Mouse (Mus musculus): ENCODE data around the gene Sertad4. TPM values are rescaled to one million over a fixed set of nuclear protein-coding genes. Genes with fewer than 3 reads are reported as not detected.

Gene Sertad4
- polyA plus RNA-seq (2015; fragmentation: Nextera tagmentation; extraction: Ambion mirVana) = 0.93 and 1.2 TPM in 2 replicates

DNA sequence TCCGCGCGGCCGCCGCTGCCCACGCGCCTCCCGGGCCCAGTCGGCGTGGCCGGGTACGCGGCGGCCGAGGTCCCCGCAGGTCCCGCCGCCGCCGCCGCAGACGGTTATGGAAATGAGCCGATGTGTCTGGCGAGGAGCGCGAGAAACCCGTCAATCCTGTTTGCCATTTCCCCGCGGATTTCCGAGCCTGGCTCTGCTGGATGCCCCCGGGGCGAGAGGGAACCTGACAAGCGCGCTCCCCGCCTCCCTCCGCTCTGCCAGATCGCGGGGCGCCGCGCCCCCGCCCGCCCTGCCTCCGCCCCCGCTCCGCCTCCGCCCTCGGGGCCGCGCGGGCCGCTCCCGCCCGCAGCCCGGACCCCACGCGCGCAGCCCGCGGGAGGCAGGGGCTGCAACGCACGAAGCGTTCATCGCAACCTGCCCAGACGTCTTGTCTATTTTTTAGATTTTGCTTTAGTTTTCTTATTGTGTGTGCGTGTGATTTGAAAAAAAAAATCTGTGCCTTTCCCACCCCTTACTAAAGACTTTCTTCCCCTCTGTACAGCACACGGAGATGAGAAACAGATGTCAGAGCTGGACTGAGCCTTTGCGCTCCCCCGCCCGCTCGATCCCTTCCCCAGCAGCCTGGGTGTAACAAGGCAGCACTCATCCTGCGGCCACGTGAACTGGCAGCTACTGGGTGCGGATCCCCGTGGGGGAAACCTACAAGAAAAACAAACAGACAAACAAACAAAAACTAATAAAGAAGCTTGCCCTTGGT, at the start of gene Sertad4:
TSS of gene Sertad4 (minus strand) at position 283 of the 757 bp plus-strand sequence.
- H3K36me3 ChIP-seq = no peaks in the 10 kb centered on the region
- peaks cover 89% of the 10 kb centered on the region for H3K27me3 ChIP-seq
- peak within 1 kb of the TSS; percentile 60 for H3K4me3 ChIP-seq (replicated peaks)
- no peaks in the 10 kb centered on the region for H3K9me3 ChIP-seq (replicated peaks)
- no peak for ATAC-seq (ENCODE audit: low read depth)
- no peak for DNase-seq
- WGBS (ENCODE audit: insufficient replicate concordance) = under 1% methylated on average over 64 of the region's 75 CpGs
- H3K4me2 ChIP-seq = peak within 1 kb of the TSS; percentile 67
- H3K4me1 ChIP-seq (replicated peaks) = no peaks in the 10 kb centered on the region; the same call in 1 of the 2 replicates
- peak within 1 kb of the TSS; percentile 45; the same call in 1 of the 2 replicates for H3K9ac ChIP-seq
- H3K27ac ChIP-seq = no peak within 1 kb of the TSS

DNA sequence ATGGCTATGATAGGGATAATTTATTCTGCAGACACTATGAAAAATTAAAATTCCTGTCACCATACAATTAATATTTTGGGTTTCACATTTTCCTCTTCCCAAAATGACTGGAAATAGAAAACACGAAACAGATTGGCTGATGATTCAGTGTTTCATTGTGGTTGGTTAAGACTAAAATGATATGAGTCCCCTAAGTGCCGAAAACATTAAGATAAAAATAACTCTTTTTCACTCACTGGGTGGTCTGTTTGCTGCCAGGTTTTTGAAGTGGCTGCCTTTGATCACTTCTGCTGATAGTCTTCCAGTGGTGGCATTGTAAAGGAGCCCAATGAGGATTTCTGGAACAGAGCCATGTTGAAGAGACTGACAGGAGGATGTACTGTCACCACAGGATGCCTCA, 46.0 kb upstream of the Sertad4 start:
- peaks cover 20% of the 10 kb centered on the region for H3K36me3 ChIP-seq
- H3K4me1 ChIP-seq (replicated peaks) = 0 out of 2 replicates have a peak, but pooled peaks cover 4% of the 10 kb centered on the region
- DNase-seq (no peak), ATAC-seq (ENCODE audit: low read depth) (no peak)
- H3K9ac ChIP-seq = no peak overlapping the region
- H3K27me3 ChIP-seq = no peaks in the 10 kb centered on the region
- no peak overlapping the region for H3K4me2 ChIP-seq
- H3K4me3 ChIP-seq (replicated peaks) = no peak overlapping the region
- H3K9me3 ChIP-seq (replicated peaks) = no peaks in the 10 kb centered on the region
- no peak overlapping the region for H3K27ac ChIP-seq
- WGBS (ENCODE audit: insufficient replicate concordance) = 66% methylated on average over 2 of the region's 2 CpGs

DNA sequence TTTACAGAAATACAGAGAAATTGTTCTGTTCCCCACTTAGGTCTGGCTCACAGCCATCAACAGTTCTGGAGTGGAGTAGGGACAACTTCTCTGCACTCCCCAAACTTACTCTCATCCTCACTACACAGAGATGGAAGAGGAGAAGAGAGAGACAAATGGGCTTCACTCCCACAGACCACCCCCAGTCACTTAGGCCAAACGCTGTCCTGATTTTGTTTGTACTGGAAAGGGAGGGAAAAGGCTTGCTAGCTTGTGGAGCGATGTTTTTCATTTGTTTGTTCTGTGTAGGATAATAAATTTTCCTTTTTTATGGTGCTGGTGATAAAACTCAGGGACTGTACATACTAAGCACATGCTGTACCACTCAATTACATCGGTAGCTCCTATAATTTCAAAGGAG, 45.4 kb upstream of the Sertad4 start:
- H3K4me1 ChIP-seq (replicated peaks) = 0 out of 2 replicates have a peak, but pooled peaks cover 4% of the 10 kb centered on the region
- ATAC-seq (ENCODE audit: low read depth) (no peak), DNase-seq (no peak)
- H3K27me3 ChIP-seq = no peaks in the 10 kb centered on the region
- no peak overlapping the region for H3K9ac ChIP-seq
- no peaks in the 10 kb centered on the region for H3K9me3 ChIP-seq (replicated peaks)
- H3K4me3 ChIP-seq (replicated peaks) = no peak overlapping the region
- 80% methylated on average over 3 of the region's 3 CpGs for WGBS (ENCODE audit: insufficient replicate concordance)
- H3K4me2 ChIP-seq = no peak overlapping the region
- H3K27ac ChIP-seq = no peak overlapping the region
- peaks cover 23% of the 10 kb centered on the region for H3K36me3 ChIP-seq

DNA sequence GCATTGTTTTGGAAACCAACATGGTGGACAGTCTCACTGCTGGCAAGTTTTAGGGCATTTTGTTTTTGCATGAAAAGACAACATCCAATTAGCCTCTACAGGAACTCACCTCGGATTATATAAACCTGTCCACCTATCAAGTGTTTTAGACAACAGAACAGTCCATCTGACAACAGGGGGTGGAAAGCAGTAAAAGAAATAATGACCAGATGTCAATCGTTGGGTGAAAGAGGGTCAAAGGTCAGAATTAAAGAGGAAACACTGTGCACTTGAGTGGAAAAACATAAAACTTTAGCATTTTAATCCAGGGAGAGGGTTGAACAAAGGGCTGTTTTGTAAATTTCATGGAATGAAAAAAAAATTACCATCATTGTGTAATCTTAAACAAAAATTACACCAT, 43.2 kb upstream of the Sertad4 start:
- H3K4me3 ChIP-seq (replicated peaks) = no peak overlapping the region
- 0 out of 2 replicates have a peak, but pooled peaks cover 4% of the 10 kb centered on the region for H3K4me1 ChIP-seq (replicated peaks)
- H3K36me3 ChIP-seq = peaks cover 23% of the 10 kb centered on the region
- DNase-seq = no peak
- no peak overlapping the region for H3K27ac ChIP-seq
- no peaks in the 10 kb centered on the region for H3K27me3 ChIP-seq
- H3K9me3 ChIP-seq (replicated peaks) = no peaks in the 10 kb centered on the region
- no peak overlapping the region for H3K4me2 ChIP-seq
- ATAC-seq (ENCODE audit: low read depth) = no peak
- H3K9ac ChIP-seq = no peak overlapping the region
- 67% methylated on average over 2 of the region's 2 CpGs for WGBS (ENCODE audit: insufficient replicate concordance)

DNA sequence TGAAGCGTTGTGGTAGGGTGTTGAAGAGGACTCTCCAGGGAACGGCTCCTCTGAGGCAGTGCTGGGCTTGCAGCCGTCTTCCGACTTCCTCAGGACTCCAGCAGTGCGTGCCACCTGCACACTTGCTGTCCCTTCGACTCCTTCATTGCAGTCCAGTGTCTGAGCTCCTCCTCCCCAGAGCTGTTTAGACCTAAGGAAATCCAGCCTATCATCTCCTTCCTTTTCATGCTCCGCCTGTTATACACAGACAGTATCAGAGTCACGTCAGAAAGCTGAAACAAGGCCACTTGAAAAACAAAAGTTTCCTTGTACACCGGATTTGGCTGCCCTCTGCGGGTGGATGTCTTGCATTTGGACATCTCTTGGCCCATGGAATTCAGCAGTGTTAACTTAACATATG, 41.7 kb upstream of the Sertad4 start:
- no peak overlapping the region for H3K9ac ChIP-seq
- ATAC-seq (ENCODE audit: low read depth) (no peak), DNase-seq (no peak)
- 77% methylated on average over 10 of the region's 10 CpGs for WGBS (ENCODE audit: insufficient replicate concordance)
- no peaks in the 10 kb centered on the region for H3K9me3 ChIP-seq (replicated peaks)
- H3K27me3 ChIP-seq = no peaks in the 10 kb centered on the region
- H3K4me1 ChIP-seq (replicated peaks) = 0 out of 2 replicates have a peak, but pooled peaks cover 4% of the 10 kb centered on the region
- no peak overlapping the region for H3K27ac ChIP-seq
- no peak overlapping the region for H3K4me2 ChIP-seq
- peaks cover 23% of the 10 kb centered on the region for H3K36me3 ChIP-seq
- H3K4me3 ChIP-seq (replicated peaks) = no peak overlapping the region

DNA sequence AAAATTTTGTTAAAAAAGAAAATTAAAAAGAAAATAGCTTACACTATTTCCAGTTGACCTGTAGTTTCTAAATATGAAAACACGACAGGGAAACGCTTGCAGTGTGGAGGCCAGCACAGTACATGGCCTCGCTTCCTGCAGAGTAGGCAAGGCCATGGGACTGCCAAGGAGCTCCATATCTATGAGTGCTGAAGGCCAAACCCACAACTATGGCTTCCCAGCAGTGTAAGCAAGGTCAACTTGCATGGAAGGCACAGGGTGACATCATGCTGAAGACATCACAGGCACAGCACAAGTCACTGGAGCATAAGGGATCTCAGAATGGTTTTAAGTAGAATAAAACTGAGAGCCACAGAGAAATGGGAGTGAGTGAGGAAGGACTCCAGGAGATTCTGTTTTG, 40.5 kb upstream of the Sertad4 start:
- ATAC-seq (ENCODE audit: low read depth) = 0 out of 2 replicates have a peak, but pooled peaks have one; percentile 23
- H3K27me3 ChIP-seq = no peaks in the 10 kb centered on the region

DNA sequence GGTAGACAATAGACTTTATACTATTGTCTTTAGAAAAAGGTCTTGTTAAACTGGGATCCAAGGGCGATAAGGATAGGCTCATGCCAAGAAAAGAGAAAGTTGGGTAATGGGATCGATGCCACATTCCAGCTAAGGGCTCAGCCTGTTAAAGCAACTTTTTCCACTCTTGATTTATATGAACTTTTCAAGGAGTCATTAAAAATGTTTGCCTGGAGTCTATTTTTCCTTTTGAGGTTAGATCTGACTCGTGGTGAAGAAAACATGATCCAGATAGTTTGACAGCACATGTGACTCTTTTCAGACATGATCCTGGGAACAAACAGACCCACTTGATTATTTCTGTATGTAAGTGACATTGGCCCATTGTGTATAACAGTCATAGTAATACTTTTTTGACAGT, 35.2 kb upstream of the Sertad4 start:
- no peaks in the 10 kb centered on the region for H3K27me3 ChIP-seq
- DNase-seq = no peak
- H3K36me3 ChIP-seq = no peaks in the 10 kb centered on the region
- no peak overlapping the region for H3K9ac ChIP-seq
- ATAC-seq (ENCODE audit: low read depth) = no peak
- no peaks in the 10 kb centered on the region for H3K4me1 ChIP-seq (replicated peaks)
- H3K4me2 ChIP-seq = no peak overlapping the region
- no peaks in the 10 kb centered on the region for H3K9me3 ChIP-seq (replicated peaks)
- H3K4me3 ChIP-seq (replicated peaks) = no peak overlapping the region
- H3K27ac ChIP-seq = no peak overlapping the region
- WGBS (ENCODE audit: insufficient replicate concordance) = 67% methylated on average over 3 of the region's 3 CpGs

More for the DNA sequence above, 40.5 kb upstream of the Sertad4 start:
- Histone ChIP-seq H3K4me1 (replicated peaks) (no peaks in the 10 kb centered on the region), H3K9me3 (replicated peaks) (no peaks in the 10 kb centered on the region), H3K4me2 (no peak overlapping the region), H3K36me3 (peaks cover 18% of the 10 kb centered on the region), H3K27ac (no peak overlapping the region), H3K9ac (no peak overlapping the region), H3K4me3 (replicated peaks) (no peak overlapping the region)
- WGBS (ENCODE audit: insufficient replicate concordance) = 82% methylated on average over 3 of the region's 3 CpGs
- no peak for DNase-seq

DNA sequence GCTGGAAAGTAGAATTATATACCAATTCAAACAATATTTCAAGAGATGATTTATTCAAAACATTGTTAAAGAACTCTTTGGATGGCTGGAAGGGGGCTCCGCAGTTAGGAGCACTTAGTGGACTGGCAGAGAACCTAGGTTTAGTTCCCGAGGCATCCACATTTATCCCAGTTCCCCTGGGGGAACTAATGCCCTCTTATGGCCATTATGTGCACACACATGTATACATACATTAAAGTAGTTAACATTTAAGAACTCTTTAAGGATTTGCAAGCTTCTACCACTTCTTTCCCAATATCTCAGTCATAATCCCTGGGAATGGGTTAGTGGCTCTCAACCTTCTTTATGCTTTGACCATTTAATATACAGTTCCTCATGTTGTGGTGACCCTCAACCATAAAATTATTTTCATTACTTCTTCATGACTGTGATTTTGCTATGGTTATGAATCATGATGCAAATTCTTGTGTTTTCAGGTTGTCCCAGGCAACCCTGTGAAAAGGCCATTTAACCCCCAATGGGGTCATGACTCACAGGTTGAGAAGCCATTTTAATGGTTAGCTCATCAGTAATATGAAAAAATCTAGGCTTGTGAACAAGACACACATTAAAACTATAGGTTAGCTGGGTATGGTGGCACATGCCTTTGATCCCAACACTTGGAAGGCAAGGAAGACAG, 27.2 kb upstream of the Sertad4 start:
- no peaks in the 10 kb centered on the region for H3K27me3 ChIP-seq
- no peaks in the 10 kb centered on the region for H3K4me1 ChIP-seq (replicated peaks)
- 66% methylated on average over 2 of the region's 2 CpGs for WGBS (ENCODE audit: insufficient replicate concordance)
- no peaks in the 10 kb centered on the region for H3K9me3 ChIP-seq (replicated peaks)
- no peak overlapping the region for H3K9ac ChIP-seq
- H3K36me3 ChIP-seq = no peaks in the 10 kb centered on the region
- H3K4me2 ChIP-seq = no peak overlapping the region
- ATAC-seq (ENCODE audit: low read depth) (no peak), DNase-seq (no peak)
- H3K27ac ChIP-seq = no peak overlapping the region
- no peak overlapping the region for H3K4me3 ChIP-seq (replicated peaks)

DNA sequence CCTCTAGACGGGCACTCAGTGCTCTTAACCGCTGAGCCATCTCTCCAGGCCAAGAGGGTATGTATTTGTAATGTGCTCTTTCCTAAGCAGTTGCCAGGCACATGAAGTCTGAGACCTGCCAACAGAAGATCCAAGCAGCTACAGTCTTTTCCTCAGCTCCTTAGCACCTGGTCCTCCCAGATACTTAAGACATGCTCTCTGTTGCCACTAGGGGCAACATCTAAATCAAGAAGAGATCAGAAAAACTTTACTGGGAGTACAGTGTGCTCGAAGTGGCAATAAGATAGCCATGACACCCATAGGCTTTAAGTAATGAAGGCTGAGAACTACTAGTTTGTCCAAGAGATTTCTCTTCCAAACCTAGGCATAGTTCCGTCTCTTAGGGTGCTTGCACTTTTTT, 24.6 kb upstream of the Sertad4 start:
- no peak overlapping the region for H3K9ac ChIP-seq
- no peak overlapping the region for H3K4me3 ChIP-seq (replicated peaks)
- no peak overlapping the region for H3K4me2 ChIP-seq
- H3K27me3 ChIP-seq = no peaks in the 10 kb centered on the region
- DNase-seq = no peak
- H3K9me3 ChIP-seq (replicated peaks) = no peaks in the 10 kb centered on the region
- H3K36me3 ChIP-seq = no peaks in the 10 kb centered on the region
- H3K27ac ChIP-seq = no peak overlapping the region
- ATAC-seq (ENCODE audit: low read depth) = no peak
- no peaks in the 10 kb centered on the region for H3K4me1 ChIP-seq (replicated peaks)
- WGBS (ENCODE audit: insufficient replicate concordance) = 66% methylated on average over 4 of the region's 4 CpGs

DNA sequence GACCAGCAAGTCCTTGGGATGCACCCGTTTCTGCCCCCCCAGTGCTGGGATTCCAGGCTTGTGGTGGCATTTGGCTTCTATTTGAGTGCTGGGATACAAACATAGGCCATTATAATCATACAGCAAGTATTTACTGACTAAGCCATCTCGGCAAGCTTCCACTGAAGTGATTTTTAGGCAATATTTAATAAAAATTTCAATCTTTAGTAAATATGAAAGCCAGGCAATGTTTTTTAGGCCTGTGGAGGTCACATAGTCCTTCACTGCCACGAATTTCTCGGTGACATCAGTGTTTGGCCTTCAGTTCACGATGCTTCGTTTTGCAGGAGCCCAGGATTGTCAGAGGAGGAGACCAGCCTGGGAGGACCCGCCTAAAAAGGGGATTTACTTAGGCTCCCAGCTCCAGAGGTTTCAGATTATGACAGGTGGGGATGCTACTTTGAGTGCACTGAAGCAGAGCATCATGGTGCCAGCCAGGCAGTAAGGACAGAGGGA, 23.6 kb upstream of the Sertad4 start:
- no peak overlapping the region for H3K4me3 ChIP-seq (replicated peaks)
- no peak overlapping the region for H3K27ac ChIP-seq
- H3K36me3 ChIP-seq = no peaks in the 10 kb centered on the region
- DNase-seq = no peak
- no peak overlapping the region for H3K9ac ChIP-seq
- no peaks in the 10 kb centered on the region for H3K9me3 ChIP-seq (replicated peaks)
- no peak overlapping the region for H3K4me2 ChIP-seq
- WGBS (ENCODE audit: insufficient replicate concordance) = 71% methylated on average over 7 of the region's 7 CpGs
- no peaks in the 10 kb centered on the region for H3K4me1 ChIP-seq (replicated peaks)
- no peak for ATAC-seq (ENCODE audit: low read depth)
- H3K27me3 ChIP-seq = no peaks in the 10 kb centered on the region

DNA sequence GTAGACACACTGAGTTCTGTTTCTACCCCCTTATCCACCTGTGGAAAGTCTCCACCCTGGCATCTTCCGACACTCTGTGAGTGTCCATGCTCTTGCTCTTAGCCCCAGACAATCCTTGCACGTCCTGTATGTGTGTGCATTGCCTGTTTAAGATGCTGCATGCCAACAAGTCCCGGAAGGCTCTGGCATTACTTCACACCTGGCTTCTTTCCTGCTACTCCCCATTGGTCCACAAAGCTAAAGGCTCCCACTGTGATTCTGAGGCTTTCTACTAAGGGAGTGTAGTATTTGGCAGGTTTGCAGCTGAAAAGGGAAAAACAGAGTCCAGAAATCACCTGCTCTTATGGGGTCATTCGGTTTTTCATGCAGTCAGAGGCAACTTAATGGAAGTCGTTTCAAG, 17.3 kb upstream of the Sertad4 start:
- no peak overlapping the region for H3K4me3 ChIP-seq (replicated peaks)
- H3K27me3 ChIP-seq = no peaks in the 10 kb centered on the region; the same call in 1 of the 2 replicates
- H3K27ac ChIP-seq = no peak overlapping the region
- no peak overlapping the region for H3K9ac ChIP-seq
- H3K4me2 ChIP-seq = no peak overlapping the region
- no peaks in the 10 kb centered on the region for H3K4me1 ChIP-seq (replicated peaks)
- DNase-seq (no peak), ATAC-seq (ENCODE audit: low read depth) (no peak)
- WGBS (ENCODE audit: insufficient replicate concordance) = 58% methylated on average over 5 of the region's 5 CpGs
- H3K9me3 ChIP-seq (replicated peaks) = no peaks in the 10 kb centered on the region
- no peaks in the 10 kb centered on the region for H3K36me3 ChIP-seq
